8 mouse cellular contexts compared by ENCODE assay signal in the genomic region with DNA sequence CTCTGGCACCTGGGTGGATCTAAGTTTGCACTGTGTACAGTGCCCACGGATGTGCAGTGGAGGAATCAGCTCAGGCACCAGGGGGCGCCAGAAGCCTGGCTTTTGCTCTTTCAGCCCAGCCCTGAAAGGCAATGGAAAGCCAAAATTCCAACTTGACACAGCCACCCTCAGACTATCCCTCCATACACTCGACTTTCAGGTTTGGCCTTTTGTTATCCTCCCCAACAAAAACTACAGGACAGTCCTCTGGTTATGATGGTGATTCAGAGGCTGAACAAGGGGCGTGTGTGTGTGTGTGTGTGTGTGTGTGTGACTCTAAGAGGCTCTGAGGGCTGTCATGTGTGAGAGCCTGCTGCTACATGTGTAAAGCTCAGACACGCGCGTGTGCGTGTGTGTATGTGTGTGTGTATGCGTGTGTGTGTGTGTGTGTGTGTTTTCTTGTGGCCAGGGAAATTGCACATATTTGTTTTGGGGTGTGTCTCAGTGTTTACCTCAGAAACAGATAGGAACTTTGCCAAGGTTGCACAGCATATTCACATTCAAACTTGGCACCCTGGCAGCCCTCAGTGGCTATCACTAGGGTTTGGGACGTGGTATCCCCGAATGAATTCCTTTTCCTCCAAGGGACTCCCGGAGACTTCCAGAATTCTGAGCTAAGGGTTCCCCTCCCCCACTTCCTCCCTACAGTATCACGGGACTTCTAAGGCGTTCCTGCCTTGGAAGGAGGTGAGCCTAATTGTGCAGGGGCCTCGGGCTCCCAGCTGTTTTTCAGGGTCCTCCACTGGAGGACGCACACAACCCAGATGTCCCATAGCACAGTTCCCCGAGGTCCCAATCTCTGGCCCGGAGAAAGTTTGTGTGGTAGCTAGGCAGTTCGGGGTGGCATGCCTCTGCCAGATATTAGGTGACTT. TPM values are rescaled to one million over a fixed set of nuclear protein-coding genes. Genes with fewer than 3 reads are reported as not detected.
A peak's percentile ranks its signal among the peaks of the same experiment; 100 is the strongest.
DNase-seq lines count a peak whose midpoint lies in the region; ATAC-seq and TF ChIP-seq lines count a peak whose summit lies in the region.

No protein-coding gene starts in this region.

- peak overlapping the region; percentile 62 for H3K27ac ChIP-seq in hindbrain, embryonic 12.5 days
- peak overlapping the region; percentile 87 for H3K27ac ChIP-seq in left cerebral cortex, adult 2 months
- peak overlapping the region; percentile 100 for H3K27ac ChIP-seq in macrophage

- peak; percentile 97 for TF ChIP-seq CTCF in left cerebral cortex, adult 2 months (IDR thresholded peaks at IDR 0.05)

- ATAC-seq in hindbrain, embryonic 12.5 days (ENCODE audit: low FRiP score), result peak; percentile 57; the same call in 1 of the 2 replicates

- H3K4me3 ChIP-seq in hindbrain, embryonic 12.5 days, result peak overlapping the region; percentile 32
- peak overlapping the region; percentile 51 for H3K4me3 ChIP-seq in left cerebral cortex, adult 2 months
- H3K4me3 ChIP-seq in macrophage (ENCODE audit: inconsistent target), result peak overlapping the region; percentile 98

- no peaks in the 10 kb centered on the region for H3K9me3 ChIP-seq in hindbrain, embryonic 12.5 days (replicated peaks)

- peaks cover 43% of the 10 kb centered on the region for H3K79me2 ChIP-seq in macrophage (ENCODE audit: inconsistent target)

- 9% methylated on average over 19 of the region's 19 CpGs for WGBS in hindbrain, embryonic 12.5 days
- 0% methylated on average over 19 of the region's 19 CpGs for WGBS in macrophage (ENCODE audit: missing documents)

- no peaks in the 10 kb centered on the region for H3K36me3 ChIP-seq in hindbrain, embryonic 12.5 days
- H3K36me3 ChIP-seq in macrophage (ENCODE audit: inconsistent target), result peaks cover 13% of the 10 kb centered on the region

- no peak overlapping the region for H3K9ac ChIP-seq in hindbrain, embryonic 12.5 days

- H3K4me2 ChIP-seq in hindbrain, embryonic 12.5 days (replicated peaks), result peak overlapping the region; percentile 56

- DNase-seq in NIH3T3 (ENCODE audit: low read depth), result peak; percentile 97
- peak; percentile 85 for DNase-seq in cerebellum, adult 9-11 months
- peak; percentile 43 to 80 for DNase-seq in frontal cortex, postnatal 10 days (ENCODE audit: low spot score in 2 of 2)
- peak; percentile 85 to 89 for DNase-seq in left cerebral cortex, adult 2 months (ENCODE audit: extremely low spot score in 1 of 2, low spot score in 2 of 2)
- peak; percentile 85 for DNase-seq in right cerebral cortex, adult 18-20 months
- DNase-seq in urinary bladder, adult 2 months (ENCODE audit: low spot score), result peak; percentile 80

- intact Hi-C loops in left cerebral cortex, adult 2 months (cut with DNase I), result loop anchor here (2.0 to 5.0 kb wide), 4 partner anchors 33 to 365 kb away; a partner anchor contains a TSS

- peaks cover 49% of the 10 kb centered on the region for H3K27me3 ChIP-seq in hindbrain, embryonic 12.5 days

- H3K4me1 ChIP-seq in hindbrain, embryonic 12.5 days, result peaks cover 20% of the 10 kb centered on the region

RNA-seq across cellular contexts. Expression of a gene that starts 0.7 kb away (rescaled TPM):
- polyA plus RNA-seq in hindbrain, embryonic 12.5 days (2016; fragmentation: Nextera tagmentation; extraction: Ambion mirVana), result 8.8 and 11.3 TPM in 2 replicates
- total RNA-seq in left cerebral cortex, adult 2 months (2021), result 10 to 100 TPM; 11.4 to 12.9 TPM
- total RNA-seq in macrophage (2018; cell fraction: chromatin; rRNA removed), result 100 to 1,000 TPM; 187 to 439 (median 329) TPM
- total RNA-seq in macrophage (2018; cell fraction: cytosol; rRNA removed), result 100 to 1,000 TPM; 105 to 151 (median 131) TPM
- 100 to 1,000 TPM; 141 to 357 (median 222) TPM for total RNA-seq in macrophage (2018; cell fraction: nucleus; rRNA removed)
- 122 to 141 TPM (median 128 TPM) in 3 replicates for polyA plus RNA-seq in macrophage (2018)
- 78.1 and 88.7 TPM in 2 replicates for polyA plus RNA-seq in urinary bladder, adult 2 months (2012; rRNA removed)

RNA-seq across cellular contexts. Expression of a gene that starts 21.2 kb away (rescaled TPM):
- polyA plus RNA-seq in hindbrain, embryonic 12.5 days (2016; fragmentation: Nextera tagmentation; extraction: Ambion mirVana), result 111 and 115 TPM in 2 replicates
- total RNA-seq in left cerebral cortex, adult 2 months (2021), result 100 to 1,000 TPM; 341 to 357 TPM
- total RNA-seq in macrophage (2018; cell fraction: chromatin; rRNA removed), result 1,000 to 10,000 TPM in 10 of 26 experiments, 100 to 1,000 TPM in 16; 161 to 1,849 (median 957) TPM
- 100 to 1,000 TPM; 187 to 924 (median 416) TPM for total RNA-seq in macrophage (2018; cell fraction: cytosol; rRNA removed)
- total RNA-seq in macrophage (2018; cell fraction: nucleus; rRNA removed), result 1,000 to 10,000 TPM in 20 of 26 experiments, 100 to 1,000 TPM in 6; 439 to 3,096 (median 1,237) TPM
- 315 to 785 TPM (median 440 TPM) in 3 replicates for polyA plus RNA-seq in macrophage (2018)
- 242 and 366 TPM in 2 replicates for polyA plus RNA-seq in urinary bladder, adult 2 months (2012; rRNA removed)

RNA-seq across cellular contexts. Expression of a gene that starts 24.6 kb away (rescaled TPM):
- polyA plus RNA-seq in hindbrain, embryonic 12.5 days (2016; fragmentation: Nextera tagmentation; extraction: Ambion mirVana), result 7.8 and 8.9 TPM in 2 replicates
- total RNA-seq in left cerebral cortex, adult 2 months (2021), result 1 to 10 TPM; 4.1 to 4.7 TPM
- 10 to 100 TPM in 12 of 26 experiments, 1 to 10 TPM in 14; 2.5 to 24.2 (median 10.0) TPM for total RNA-seq in macrophage (2018; cell fraction: chromatin; rRNA removed)
- 1 to 10 TPM; 2.9 to 6.7 (median 4.8) TPM for total RNA-seq in macrophage (2018; cell fraction: cytosol; rRNA removed)
- total RNA-seq in macrophage (2018; cell fraction: nucleus; rRNA removed), result 10 to 100 TPM in 21 of 26 experiments, 1 to 10 TPM in 5; 7.8 to 28.3 (median 15.6) TPM
- polyA plus RNA-seq in macrophage (2018), result 2.7 to 5.4 TPM (median 4.6 TPM) in 3 replicates
- polyA plus RNA-seq in urinary bladder, adult 2 months (2012; rRNA removed), result 8.3 and 9.1 TPM in 2 replicates

RNA-seq across cellular contexts. Expression of a gene that starts 26.3 kb away (rescaled TPM):
- polyA plus RNA-seq in hindbrain, embryonic 12.5 days (2016; fragmentation: Nextera tagmentation; extraction: Ambion mirVana), result 6.8 and 8.9 TPM in 2 replicates
- total RNA-seq in left cerebral cortex, adult 2 months (2021), result 10 to 100 TPM; 44.9 to 67.4 TPM
- total RNA-seq in macrophage (2018; cell fraction: chromatin; rRNA removed), result 10 to 100 TPM in 25 of 26 experiments, 1 to 10 TPM in 1; 7.8 to 78.4 (median 39.8) TPM
- total RNA-seq in macrophage (2018; cell fraction: cytosol; rRNA removed), result 10 to 100 TPM in 25 of 26 experiments, 1 to 10 TPM in 1; 7.3 to 47.6 (median 21.3) TPM
- 10 to 100 TPM; 20.0 to 60.7 (median 31.8) TPM for total RNA-seq in macrophage (2018; cell fraction: nucleus; rRNA removed)
- polyA plus RNA-seq in macrophage (2018), result 28.7 to 37.7 TPM (median 31.1 TPM) in 3 replicates
- polyA plus RNA-seq in urinary bladder, adult 2 months (2012; rRNA removed), result 27.5 and 29.1 TPM in 2 replicates

Comparison
In these comparisons a context has a peak if more than half of its experiments do, and no peak if none do; other contexts are left out.
1. Peak in every context shown above with its lines: DNase-seq, ATAC-seq, H3K4me3 ChIP-seq and H3K27ac ChIP-seq.
2. H3K4me3 ChIP-seq: peak in every context shown above with its lines; median percentile 98 in macrophage; 51 in left cerebral cortex, adult 2 months; 32 in hindbrain, embryonic 12.5 days.